Mouse (Mus musculus) myocyte (in vitro differentiated cells): ENCODE data around the gene Slc7a8.

Experiments
- POLR2A ChIP-seq: IDR thresholded peaks from one replicate; pipeline ENCODE4 v1.6.1; 2011; ENCODE audit warnings: low read depth, mild to moderate bottlenecking, control low read depth, moderate library complexity; ENCODE audit not compliant: insufficient read length
- TCF12 ChIP-seq: IDR thresholded peaks from one replicate; pipeline ENCODE4 v1.6.1; 2011; ENCODE audit warnings: mild to moderate bottlenecking, control low read depth; ENCODE audit not compliant: poor library complexity, insufficient read depth, severe bottlenecking

GRCm38 (mm10) chr14:54769068-54769425 is 12.7 kb downstream of the Slc7a8 start:
- TF ChIP-seq TCF12 (no peak), POLR2A (no peak)
